Mouse (Mus musculus) midbrain, postnatal 0 days (tissue): ENCODE measurements around the gene Rab3d. TPM values are rescaled to one million over a fixed set of nuclear protein-coding genes. Genes with fewer than 3 reads are reported as not detected.
A peak's percentile ranks its signal among the peaks of the same experiment; 100 is the strongest.

ENCODE experiments used
- ATAC-seq: fragments of 200-750 bp; cut with Nextera tagmentation; 2 replicates; pipeline ENCODE4 v1.8.0; 2017; ENCODE audit warnings: moderate number of reproducible peaks, mild to moderate bottlenecking, moderate TSS enrichment, moderate library complexity; ENCODE audit not compliant: low FRiP score
- DNase-seq: peaks from one replicate; pipeline ENCODE4 v3.0.0-alpha.2; 2015; ENCODE audit warnings: low spot score
- H3K27ac ChIP-seq: fragments of 300-500 bp; sonication (generic); 2 replicates; pipeline ENCODE4 v1.5.1; 2014; ENCODE audit warnings: low read depth, mild to moderate bottlenecking, low read length, mixed read lengths
- H3K27me3 ChIP-seq: fragments of 300-500 bp; sonication (generic); 2 replicates; pipeline ENCODE4 v1.6.1; 2014; ENCODE audit warnings: low read length, control low read depth, mixed read lengths; ENCODE audit not compliant: insufficient read depth
- H3K36me3 ChIP-seq: fragments of 300-500 bp; sonication (generic); 2 replicates; pipeline ENCODE4 v1.6.1; 2014; ENCODE audit warnings: low read length, control low read depth, mixed read lengths; ENCODE audit not compliant: insufficient read depth
- H3K4me1 ChIP-seq: fragments of 300-500 bp; sonication (generic); 2 replicates; pipeline ENCODE4 v1.6.1; 2014; ENCODE audit warnings: mild to moderate bottlenecking, control low read depth, antibody characterized with exemption, low read length, mixed read lengths; ENCODE audit not compliant: insufficient read depth
- H3K4me2 ChIP-seq: fragments of 300-500 bp; sonication (generic); 2 replicates; pipeline ENCODE4 v1.6.1; 2014; ENCODE audit warnings: low read depth, mild to moderate bottlenecking, low read length, mixed read lengths; ENCODE audit not compliant: poor library complexity, severe bottlenecking
- H3K4me3 ChIP-seq: fragments of 300-500 bp; sonication (generic); 2 replicates; pipeline ENCODE4 v1.5.1; 2014; ENCODE audit warnings: low read depth, mild to moderate bottlenecking, low read length, moderate library complexity
- H3K9ac ChIP-seq: fragments of 300-500 bp; sonication (generic); replicated peaks from 2 replicates; pipeline ENCODE4 v1.6.1; 2014; ENCODE audit warnings: mild to moderate bottlenecking, low read length, moderate library complexity, mixed read lengths; ENCODE audit not compliant: poor library complexity, severe bottlenecking
- H3K9me3 ChIP-seq: fragments of 300-500 bp; sonication (generic); 2 replicates; pipeline ENCODE4 v1.6.1; 2016; ENCODE audit warnings: low read length, control low read depth
- CTCF ChIP-seq: IDR thresholded peaks from 2 replicates; pipeline ENCODE4 v1.5.1; 2016; ENCODE audit warnings: antibody characterized with exemption, mild to moderate bottlenecking
- WGBS: fragments of 180-500 bp; shearing (Covaris S2); extraction: QIAGEN DNeasy Blood & Tissue Kit; methylation state at CpG from one replicate; pipeline ENCODE4 v1.1.7; 2014; 5-methylcytosine and 5-hydroxymethylcytosine counted together
- polyA plus RNA-seq: library from polyadenylated mRNA; unstranded; fragments of >200 nt; fragmentation: Nextera tagmentation; extraction: Ambion mirVana; gene quantifications from 2 replicates; pipeline ENCODE4 v1.2.1, GENCODE M21; 2015
- total RNA-seq: library from RNA; depleted of rRNA; stranded (reverse); fragments of >200 nt; gene quantifications from 2 replicates; pipeline ENCODE4 v1.2.3, GENCODE M21; 2014

The Rab3d gene
- total and polyA plus RNA-seq, 2 experiments from 2014 or later = 17.4 to 26.0 TPM

DNA sequence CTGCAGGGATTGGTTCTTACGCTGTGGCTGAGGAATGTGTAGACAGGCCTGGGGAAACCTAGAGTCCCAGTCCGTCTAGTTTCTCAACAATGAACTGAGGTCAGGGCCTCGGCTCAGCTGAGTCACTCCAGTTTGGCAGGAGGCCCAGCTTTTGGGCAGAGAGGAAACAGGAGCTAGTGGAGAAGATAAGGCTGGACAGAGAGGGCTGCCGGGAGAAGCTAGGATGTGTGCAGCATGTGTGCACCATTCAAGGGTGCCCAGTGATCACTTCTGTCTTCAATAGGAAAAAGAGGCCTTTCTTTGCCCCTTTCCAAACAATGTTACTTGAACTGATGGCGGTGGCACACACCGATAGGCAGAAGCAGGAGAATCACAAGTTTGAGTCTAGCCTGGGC is 6.1 kb upstream of the Rab3d start:
- Histone ChIP-seq H3K27ac (no peak overlapping the region), H3K4me1 (peaks cover 8% of the 10 kb centered on the region; the same call in 1 of the 2 replicates), H3K9me3 (no peaks in the 10 kb centered on the region), H3K4me3 (no peak overlapping the region), H3K4me2 (no peak overlapping the region), H3K27me3 (no peaks in the 10 kb centered on the region), H3K36me3 (no peaks in the 10 kb centered on the region), H3K9ac (no peak overlapping the region)
- 63% methylated on average over 6 of the region's 6 CpGs for WGBS
- TF ChIP-seq CTCF = no peak
- ATAC-seq = no peak
- peak; percentile 11 for DNase-seq

- H3K4me3 ChIP-seq = no peak overlapping the region
- no peaks in the 10 kb centered on the region for H3K27me3 ChIP-seq
- peaks cover 8% of the 10 kb centered on the region; the same call in 1 of the 2 replicates for H3K4me1 ChIP-seq
- H3K9me3 ChIP-seq = no peaks in the 10 kb centered on the region
- TF ChIP-seq CTCF = no peak
- H3K36me3 ChIP-seq = no peaks in the 10 kb centered on the region
- H3K4me2 ChIP-seq = no peak overlapping the region
- ATAC-seq (no peak), DNase-seq (no peak)
- H3K27ac ChIP-seq = no peak overlapping the region
- no peak overlapping the region for H3K9ac ChIP-seq
- 70% methylated on average over 3 of the region's 3 CpGs for WGBS
These were observed 5.6 kb upstream of the Rab3d start for GRCm38 (mm10) chr9:21923490-21924098.

DNA sequence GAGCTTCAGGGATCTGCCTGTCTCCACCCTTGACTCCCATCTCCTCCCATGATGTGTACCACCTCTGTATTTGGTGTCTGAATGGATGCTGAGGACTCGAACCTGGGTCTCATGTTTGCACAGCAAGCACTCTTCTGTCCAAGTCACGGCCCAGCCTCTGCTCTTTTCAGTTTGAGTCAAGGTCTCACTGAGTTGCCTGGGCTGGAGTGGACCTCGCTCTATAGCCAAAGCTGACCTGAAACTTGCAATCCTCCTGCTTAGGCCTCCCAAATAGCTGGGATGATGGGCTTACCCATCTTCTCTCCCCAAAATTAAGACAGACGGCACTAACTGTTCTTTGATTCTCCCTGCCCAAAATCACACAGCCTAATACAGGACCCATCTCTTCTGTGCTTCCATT is 5.0 kb upstream of the Rab3d start:
- DNase-seq = no peak
- ATAC-seq = no peak
- Histone ChIP-seq H3K4me1 (peaks cover 8% of the 10 kb centered on the region; the same call in 1 of the 2 replicates), H3K9ac (no peak overlapping the region), H3K4me3 (no peak overlapping the region), H3K4me2 (no peak overlapping the region), H3K36me3 (no peaks in the 10 kb centered on the region), H3K27ac (no peak overlapping the region), H3K27me3 (no peaks in the 10 kb centered on the region), H3K9me3 (no peaks in the 10 kb centered on the region)
- 85% methylated on average over 4 of the region's 4 CpGs for WGBS
- no peak for TF ChIP-seq CTCF

GRCm38 (mm10) chr9:21918692-21919384 is 846 bp upstream of the Rab3d start:
- Histone ChIP-seq H3K4me3 (peak overlapping the region; percentile 68), H3K9ac (no peak overlapping the region), H3K4me1 (no peaks in the 10 kb centered on the region), H3K4me2 (peak overlapping the region; percentile 81), H3K27ac (peak overlapping the region; percentile 26; the same call in 1 of the 2 replicates), H3K9me3 (no peaks in the 10 kb centered on the region), H3K27me3 (no peaks in the 10 kb centered on the region), H3K36me3 (0 out of 2 replicates have a peak, but pooled peaks cover 7% of the 10 kb centered on the region)
- 21% methylated on average over 5 of the region's 5 CpGs for WGBS
- ATAC-seq (no peak), DNase-seq (no peak)
- peak; percentile 8; the same call in 1 of the 2 replicates for TF ChIP-seq CTCF

- no peaks in the 10 kb centered on the region for H3K9me3 ChIP-seq
- no peaks in the 10 kb centered on the region for H3K27me3 ChIP-seq
- peak; percentile 78 for ATAC-seq
- no peaks in the 10 kb centered on the region for H3K4me1 ChIP-seq
- TF ChIP-seq CTCF = no peak
- DNase-seq = peak; percentile 41
- H3K4me2 ChIP-seq = peak overlapping the region; percentile 81
- 2% methylated on average over 35 of the region's 35 CpGs for WGBS
- H3K36me3 ChIP-seq = 0 out of 2 replicates have a peak, but pooled peaks cover 7% of the 10 kb centered on the region
- H3K27ac ChIP-seq = peak overlapping the region; percentile 27
- peak overlapping the region; percentile 73 for H3K9ac ChIP-seq
- peak overlapping the region; percentile 68 for H3K4me3 ChIP-seq
These were observed 428 bp downstream of the Rab3d start for GRCm38 (mm10) chr9:21917493-21918034.
